Comparison of ENCODE assay signal across 8 mouse cellular contexts in genomic region chr8:3514681-3515247, GRCm38 (mm10). TPM values are rescaled to one million over a fixed set of nuclear protein-coding genes. Genes with fewer than 3 reads are reported as not detected.
A peak's percentile ranks its signal among the peaks of the same experiment; 100 is the strongest.
DNase-seq lines count a peak whose midpoint lies in the region; ATAC-seq and TF ChIP-seq lines count a peak whose summit lies in the region.

No protein-coding gene starts in this region.

- H3K27ac ChIP-seq in MEL (ENCODE audit: control insufficient read depth, low read depth, low read length), result 0 out of 2 replicates have a peak overlapping the region, but pooled peaks have one; percentile 20
- H3K27ac ChIP-seq in heart, postnatal 0 days (ENCODE audit: low read depth), result 0 out of 2 replicates have a peak overlapping the region, but pooled peaks have one; percentile 68
- peak overlapping the region; percentile 22; the same call in 1 of the 2 replicates for H3K27ac ChIP-seq in liver, embryonic 14.5 days

- no peak for TF ChIP-seq CTCF in MEL (IDR thresholded peaks at IDR 0.05 in 2 of 3, conservative IDR thresholded peaks at IDR 0.05 in 1 of 3; ENCODE audit: control insufficient read depth in 1 of 3, insufficient read depth in 1 of 3, low read depth in 2 of 3, low read length in 3 of 3, poor library complexity in 1 of 3, severe bottlenecking in 1 of 3)
- TF ChIP-seq CTCF in heart, postnatal 0 days (IDR thresholded peaks at IDR 0.05; ENCODE audit: low read depth), result no peak
- no peak for TF ChIP-seq CTCF in liver, embryonic 14.5 days (IDR thresholded peaks at IDR 0.05; ENCODE audit: low read depth)

- WGBS in heart, postnatal 0 days, result 32% methylated on average over 13 of the region's 13 CpGs
- 35% methylated on average over 13 of the region's 13 CpGs for WGBS in liver, embryonic 14.5 days (ENCODE audit: insufficient replicate concordance)

- DNase-seq in cerebellum, adult 18-20 months, result peak; percentile 31 to 42
- DNase-seq in MEL (ENCODE audit: low read depth, low spot score), result no peak
- DNase-seq in heart, postnatal 0 days (ENCODE audit: low spot score), result no peak
- no peak for DNase-seq in liver, embryonic 14.5 days (ENCODE audit: low read depth in 3 of 3, low spot score in 3 of 3)
- no peak for DNase-seq in adrenal gland, postnatal 25 days
- DNase-seq in lung, adult 18-20 months, result no peak

- ATAC-seq in cerebellum, adult (ENCODE audit: insufficient number of reproducible peaks, low FRiP score, low TSS enrichment), result no peak
- no peak for ATAC-seq in heart, postnatal 0 days (ENCODE audit: insufficient read depth, low read depth)
- ATAC-seq in liver, embryonic 14.5 days (ENCODE audit: insufficient read depth), result no peak
- ATAC-seq in erythroid progenitor cell, adult 5-6 weeks (replicated peaks; ENCODE audit: low FRiP score, poor library complexity, severe bottlenecking), result no peak

- H3K79me2 ChIP-seq in MEL (ENCODE audit: control insufficient read depth, insufficient read depth, low read length, poor library complexity), result no peaks in the 10 kb centered on the region

- no peaks in the 10 kb centered on the region for H3K9me3 ChIP-seq in MEL (replicated peaks; ENCODE audit: insufficient read depth, low read length)
- H3K9me3 ChIP-seq in heart, postnatal 0 days (replicated peaks; ENCODE audit: control insufficient read depth, low read length), result no peaks in the 10 kb centered on the region
- H3K9me3 ChIP-seq in liver, embryonic 14.5 days (ENCODE audit: control insufficient read depth, low read length), result no peaks in the 10 kb centered on the region

- H3K9ac ChIP-seq in MEL (ENCODE audit: control insufficient read depth, low read depth, low read length, poor library complexity, severe bottlenecking), result peak overlapping the region; percentile 74
- peak overlapping the region; percentile 49 for H3K9ac ChIP-seq in heart, postnatal 0 days (replicated peaks; ENCODE audit: low read depth, low read length)
- H3K9ac ChIP-seq in liver, embryonic 14.5 days (replicated peaks), result peak overlapping the region; percentile 50

- H3K4me1 ChIP-seq in MEL (ENCODE audit: control insufficient read depth in 1 of 2, insufficient read depth in 2 of 2, low read length in 2 of 2), result peaks cover 0 to 3% of the 10 kb centered on the region in 2 experiments; a peak in 1 of 4 replicates
- peaks cover 5% of the 10 kb centered on the region; the same call in 1 of the 2 replicates for H3K4me1 ChIP-seq in heart, postnatal 0 days (ENCODE audit: control insufficient read depth, insufficient read depth)
- H3K4me1 ChIP-seq in liver, embryonic 14.5 days (replicated peaks; ENCODE audit: control insufficient read depth in 2 of 2, insufficient read depth in 2 of 2, low read length in 1 of 2), result peaks cover 15 to 18% of the 10 kb centered on the region in 2 experiments

- peak overlapping the region; percentile 37 to 68 for H3K4me3 ChIP-seq in MEL (ENCODE audit: control insufficient read depth in 1 of 2, insufficient read depth in 1 of 2, low read depth in 2 of 2, low read length in 2 of 2)
- peak overlapping the region; percentile 71 for H3K4me3 ChIP-seq in heart, postnatal 0 days (ENCODE audit: low read depth, low read length)
- peak overlapping the region; percentile 37 to 84; a peak in 3 of 4 replicates for H3K4me3 ChIP-seq in liver, embryonic 14.5 days (ENCODE audit: insufficient read depth in 1 of 2, low read depth in 2 of 2, low read length in 2 of 2)

- TF ChIP-seq POLR2A in MEL (IDR thresholded peaks at IDR 0.05; ENCODE audit: control insufficient read depth in 1 of 2, insufficient read depth in 1 of 2, low read depth in 1 of 2, low read length in 2 of 2, poor library complexity in 1 of 2), result no peak

- H3K4me2 ChIP-seq in heart, postnatal 0 days (ENCODE audit: low read depth, low read length), result peak overlapping the region; percentile 97
- H3K4me2 ChIP-seq in liver, embryonic 14.5 days (ENCODE audit: low read depth), result peak overlapping the region; percentile 100

- H3K36me3 ChIP-seq in MEL (ENCODE audit: control insufficient read depth in 1 of 2, insufficient read depth in 2 of 2, low read length in 2 of 2), result peaks cover 0 to 4% of the 10 kb centered on the region in 2 experiments; a peak in 3 of 4 replicates
- peaks cover 24% of the 10 kb centered on the region for H3K36me3 ChIP-seq in heart, postnatal 0 days (replicated peaks; ENCODE audit: control insufficient read depth, insufficient read depth, low read length)
- no peaks in the 10 kb centered on the region; the same call in 1 of the 2 replicates for H3K36me3 ChIP-seq in liver, embryonic 14.5 days (replicated peaks; ENCODE audit: control insufficient read depth, insufficient read depth, low read depth)

- H3K27me3 ChIP-seq in MEL (ENCODE audit: control insufficient read depth in 1 of 2, insufficient read depth in 2 of 2, low read length in 2 of 2), result no peaks in the 10 kb centered on the region
- no peaks in the 10 kb centered on the region for H3K27me3 ChIP-seq in heart, postnatal 0 days (ENCODE audit: control insufficient read depth, insufficient read depth, low read length)
- no peaks in the 10 kb centered on the region for H3K27me3 ChIP-seq in liver, embryonic 14.5 days (ENCODE audit: control insufficient read depth, insufficient read depth, low read length)

- no peak for TF ChIP-seq RAD21 in MEL (IDR thresholded peaks at IDR 0.05; ENCODE audit: low read depth, low read length)

- TF ChIP-seq EP300 in MEL (IDR thresholded peaks at IDR 0.05; ENCODE audit: low read depth in 1 of 2, low read length in 2 of 2), result no peak
- TF ChIP-seq EP300 in heart, postnatal 0 days (IDR thresholded peaks at IDR 0.05; ENCODE audit: low read depth), result no peak
- TF ChIP-seq EP300 in liver, embryonic 14.5 days (IDR thresholded peaks at IDR 0.05; ENCODE audit: low read depth), result no peak

RNA-seq across cellular contexts. Expression of gene Pnpla6, which starts 0.4 kb away (rescaled TPM):
- 7.6 and 8.6 TPM in 2 replicates for total RNA-seq in MEL (2012; rRNA removed)
- 10 to 100 TPM in 1 of 2 experiments, not detected in 1; 16.5 TPM for polyA plus RNA-seq in MEL (2012; ENCODE audit: insufficient read depth in 1 of 2, insufficient read length in 2 of 2, low read depth in 1 of 2, low replicate concordance in 2 of 2, missing spikeins in 1 of 2)
- 15.9 and 41.7 TPM in 2 replicates for total RNA-seq in heart, postnatal 0 days (2014; rRNA removed; ENCODE audit: low replicate concordance)
- polyA plus RNA-seq in heart, postnatal 0 days (2015; fragmentation: Nextera tagmentation; extraction: Ambion mirVana), result 7.9 and 8.4 TPM in 2 replicates
- polyA plus RNA-seq in liver, embryonic 14.5 days (2012; rRNA removed), result 12.1 and 14.2 TPM in 2 replicates
- polyA plus RNA-seq in liver, embryonic 14.5 days (2014; fragmentation: Nextera tagmentation; extraction: Ambion mirVana), result 6.5 and 9.6 TPM in 2 replicates
- 110 and 131 TPM in 2 replicates for total RNA-seq in erythroid progenitor cell, adult 5-6 weeks (2015; ENCODE audit: low replicate concordance)
- 147 and 272 TPM in 2 replicates for total RNA-seq in erythroid progenitor cell, adult 5-6 weeks (2017; ENCODE audit: low replicate concordance)
- 41.7 and 63.8 TPM in 2 replicates for total RNA-seq in adrenal gland, postnatal 25 days (2021)

RNA-seq across cellular contexts. Expression of gene Mcoln1, which starts 14.5 kb away (rescaled TPM):
- 15.2 and 18.0 TPM in 2 replicates for total RNA-seq in MEL (2012; rRNA removed)
- 10 to 100 TPM in 1 of 2 experiments, not detected in 1; 47.6 TPM for polyA plus RNA-seq in MEL (2012; ENCODE audit: insufficient read depth in 1 of 2, insufficient read length in 2 of 2, low read depth in 1 of 2, low replicate concordance in 2 of 2, missing spikeins in 1 of 2)
- total RNA-seq in heart, postnatal 0 days (2014; rRNA removed; ENCODE audit: low replicate concordance), result 47.6 and 56.5 TPM in 2 replicates
- 32.7 and 32.9 TPM in 2 replicates for polyA plus RNA-seq in heart, postnatal 0 days (2015; fragmentation: Nextera tagmentation; extraction: Ambion mirVana)
- polyA plus RNA-seq in liver, embryonic 14.5 days (2012; rRNA removed), result 26.1 and 31.6 TPM in 2 replicates
- polyA plus RNA-seq in liver, embryonic 14.5 days (2014; fragmentation: Nextera tagmentation; extraction: Ambion mirVana), result 12.6 and 13.8 TPM in 2 replicates
- total RNA-seq in erythroid progenitor cell, adult 5-6 weeks (2015; ENCODE audit: low replicate concordance), result 45.3 and 65.2 TPM in 2 replicates
- 82.9 and 267 TPM in 2 replicates for total RNA-seq in erythroid progenitor cell, adult 5-6 weeks (2017; ENCODE audit: low replicate concordance)
- 46.3 and 46.5 TPM in 2 replicates for total RNA-seq in adrenal gland, postnatal 25 days (2021)

RNA-seq across cellular contexts. Expression of gene Zfp358, which starts 21.8 kb away (rescaled TPM):
- total RNA-seq in MEL (2012; rRNA removed), result 5.0 and 5.2 TPM in 2 replicates
- 10 to 100 TPM in 1 of 2 experiments, not detected in 1; 12.0 TPM for polyA plus RNA-seq in MEL (2012; ENCODE audit: insufficient read depth in 1 of 2, insufficient read length in 2 of 2, low read depth in 1 of 2, low replicate concordance in 2 of 2, missing spikeins in 1 of 2)
- total RNA-seq in heart, postnatal 0 days (2014; rRNA removed; ENCODE audit: low replicate concordance), result 59.7 and 70.8 TPM in 2 replicates
- polyA plus RNA-seq in heart, postnatal 0 days (2015; fragmentation: Nextera tagmentation; extraction: Ambion mirVana), result 25.0 and 25.7 TPM in 2 replicates
- 4.8 and 6.8 TPM in 2 replicates for polyA plus RNA-seq in liver, embryonic 14.5 days (2012; rRNA removed)
- 1.7 and 2.0 TPM in 2 replicates for polyA plus RNA-seq in liver, embryonic 14.5 days (2014; fragmentation: Nextera tagmentation; extraction: Ambion mirVana)
- total RNA-seq in erythroid progenitor cell, adult 5-6 weeks (2015; ENCODE audit: low replicate concordance), result 2.9 TPM in 1 of 2 replicates, not detected in the other
- total RNA-seq in erythroid progenitor cell, adult 5-6 weeks (2017; ENCODE audit: low replicate concordance), result 2.0 TPM in 1 of 2 replicates, not detected in the other
- 18.2 and 24.3 TPM in 2 replicates for total RNA-seq in adrenal gland, postnatal 25 days (2021)

RNA-seq across cellular contexts. Expression of gene Tex45, which starts 44.1 kb away (rescaled TPM):
- total RNA-seq in MEL (2012; rRNA removed), result 0.12 TPM in 1 of 2 replicates, not detected in the other
- polyA plus RNA-seq in MEL (2012; ENCODE audit: insufficient read depth in 1 of 2, insufficient read length in 2 of 2, low read depth in 1 of 2, low replicate concordance in 2 of 2, missing spikeins in 1 of 2), result under 1 TPM in 1 of 2 experiments, not detected in 1; 0.06 TPM
- total RNA-seq in heart, postnatal 0 days (2014; rRNA removed; ENCODE audit: low replicate concordance), result not detected in 2 replicates
- not detected in 2 replicates for polyA plus RNA-seq in heart, postnatal 0 days (2015; fragmentation: Nextera tagmentation; extraction: Ambion mirVana)
- polyA plus RNA-seq in liver, embryonic 14.5 days (2012; rRNA removed), result 0.05 TPM in 1 of 2 replicates, not detected in the other
- polyA plus RNA-seq in liver, embryonic 14.5 days (2014; fragmentation: Nextera tagmentation; extraction: Ambion mirVana), result 0.10 TPM in 1 of 2 replicates, not detected in the other
- total RNA-seq in erythroid progenitor cell, adult 5-6 weeks (2015; ENCODE audit: low replicate concordance), result not detected in 2 replicates
- total RNA-seq in erythroid progenitor cell, adult 5-6 weeks (2017; ENCODE audit: low replicate concordance), result not detected in 2 replicates
- total RNA-seq in adrenal gland, postnatal 25 days (2021), result not detected in 2 replicates

RNA-seq across cellular contexts. Expression of gene Pex11g, which starts 47.3 kb away (rescaled TPM):
- 0.20 and 0.35 TPM in 2 replicates for total RNA-seq in MEL (2012; rRNA removed)
- polyA plus RNA-seq in MEL (2012; ENCODE audit: insufficient read depth in 1 of 2, insufficient read length in 2 of 2, low read depth in 1 of 2, low replicate concordance in 2 of 2, missing spikeins in 1 of 2), result 1 to 10 TPM in 1 of 2 experiments, not detected in 1; 1.4 TPM
- total RNA-seq in heart, postnatal 0 days (2014; rRNA removed; ENCODE audit: low replicate concordance), result 8.9 and 14.1 TPM in 2 replicates
- 6.8 and 7.3 TPM in 2 replicates for polyA plus RNA-seq in heart, postnatal 0 days (2015; fragmentation: Nextera tagmentation; extraction: Ambion mirVana)
- polyA plus RNA-seq in liver, embryonic 14.5 days (2012; rRNA removed), result 2.5 and 3.1 TPM in 2 replicates
- polyA plus RNA-seq in liver, embryonic 14.5 days (2014; fragmentation: Nextera tagmentation; extraction: Ambion mirVana), result 2.7 and 3.5 TPM in 2 replicates
- 0.72 TPM in 1 of 2 replicates, not detected in the other for total RNA-seq in erythroid progenitor cell, adult 5-6 weeks (2015; ENCODE audit: low replicate concordance)
- not detected in 2 replicates for total RNA-seq in erythroid progenitor cell, adult 5-6 weeks (2017; ENCODE audit: low replicate concordance)
- total RNA-seq in adrenal gland, postnatal 25 days (2021), result 11.2 and 12.4 TPM in 2 replicates

Comparison
In these comparisons a context has a peak if more than half of its experiments do, and no peak if none do; other contexts are left out.
1. DNase-seq: peak in cerebellum, adult 18-20 months (2 of 2); none in MEL (single experiment), heart, postnatal 0 days (single experiment), liver, embryonic 14.5 days (0 of 3), adrenal gland, postnatal 25 days (single experiment) and lung, adult 18-20 months (0 of 2).
2. Peak in every context shown above with its lines, with median percentiles within 50 percentile points of each other: H3K27ac ChIP-seq, H3K4me3 ChIP-seq and H3K9ac ChIP-seq.